Mouse (Mus musculus): ENCODE data around the gene Icmt. TPM values are rescaled to one million over a fixed set of nuclear protein-coding genes. Genes with fewer than 3 reads are reported as not detected.

Gene Icmt
- polyA plus RNA-seq, 1 experiment from 2014 or later, result 26.9 TPM

- H3K4me1 ChIP-seq (ENCODE audit: control insufficient read depth, insufficient read depth, low read length), result peaks cover 18% of the 10 kb centered on the region
- no peak overlapping the region for H3K9ac ChIP-seq (ENCODE audit: low read depth, low read length)
- 47% methylated on average over 4 of the region's 4 CpGs for WGBS
- no peaks in the 10 kb centered on the region for H3K36me3 ChIP-seq (ENCODE audit: control insufficient read depth, insufficient read depth, low read length)
- DNase-seq (ENCODE audit: low spot score) (no peak), ATAC-seq (ENCODE audit: low read depth) (no peak)
- H3K27me3 ChIP-seq (replicated peaks; ENCODE audit: control insufficient read depth, insufficient read depth, low read length), result no peaks in the 10 kb centered on the region
- no peaks in the 10 kb centered on the region for H3K9me3 ChIP-seq (ENCODE audit: control insufficient read depth, low read length)
- no peak overlapping the region for H3K4me2 ChIP-seq (ENCODE audit: low read depth, low read length)
- no peak overlapping the region for H3K4me3 ChIP-seq (ENCODE audit: low read depth, low read length)
- H3K27ac ChIP-seq (replicated peaks; ENCODE audit: low read depth, low read length), result no peak overlapping the region
These were observed 32.9 kb upstream of the Icmt start for GRCm38 (mm10) chr4:152264177-152264530.

- no peak overlapping the region for H3K4me3 ChIP-seq (ENCODE audit: low read depth, low read length)
- 89% methylated on average over 9 of the region's 9 CpGs for WGBS
- H3K4me1 ChIP-seq (ENCODE audit: control insufficient read depth, insufficient read depth, low read length), result peaks cover 18% of the 10 kb centered on the region
These were observed 32.0 kb upstream of the Icmt start for GRCm38 (mm10) chr4:152264867-152265568.

GRCm38 (mm10) chr4:152265791-152266190 is 31.2 kb upstream of the Icmt start:
- H3K36me3 ChIP-seq (ENCODE audit: control insufficient read depth, insufficient read depth, low read length), result no peaks in the 10 kb centered on the region
- H3K27ac ChIP-seq (replicated peaks; ENCODE audit: low read depth, low read length), result peak overlapping the region; percentile 35
- no peaks in the 10 kb centered on the region for H3K9me3 ChIP-seq (ENCODE audit: control insufficient read depth, low read length)
- ATAC-seq (ENCODE audit: low read depth) (no peak), DNase-seq (ENCODE audit: low spot score) (no peak)
- no peak overlapping the region for H3K4me2 ChIP-seq (ENCODE audit: low read depth, low read length)
- H3K4me3 ChIP-seq (ENCODE audit: low read depth, low read length), result no peak overlapping the region
- no peak overlapping the region for H3K9ac ChIP-seq (ENCODE audit: low read depth, low read length)
- H3K27me3 ChIP-seq (replicated peaks; ENCODE audit: control insufficient read depth, insufficient read depth, low read length), result no peaks in the 10 kb centered on the region
- 57% methylated on average over 5 of the region's 5 CpGs for WGBS
- H3K4me1 ChIP-seq (ENCODE audit: control insufficient read depth, insufficient read depth, low read length), result peaks cover 18% of the 10 kb centered on the region

More at GRCm38 (mm10) chr4:152264867-152265568, 32.0 kb upstream of the Icmt start:
- no peak overlapping the region for H3K27ac ChIP-seq (replicated peaks; ENCODE audit: low read depth, low read length)
- DNase-seq (ENCODE audit: low spot score) (no peak), ATAC-seq (ENCODE audit: low read depth) (no peak)
- H3K36me3 ChIP-seq (ENCODE audit: control insufficient read depth, insufficient read depth, low read length), result no peaks in the 10 kb centered on the region
- H3K9ac ChIP-seq (ENCODE audit: low read depth, low read length), result no peak overlapping the region
- no peaks in the 10 kb centered on the region for H3K27me3 ChIP-seq (replicated peaks; ENCODE audit: control insufficient read depth, insufficient read depth, low read length)
- no peak overlapping the region for H3K4me2 ChIP-seq (ENCODE audit: low read depth, low read length)
- H3K9me3 ChIP-seq (ENCODE audit: control insufficient read depth, low read length), result no peaks in the 10 kb centered on the region

GRCm38 (mm10) chr4:152266236-152266895 is 30.7 kb upstream of the Icmt start:
- H3K4me1 ChIP-seq (ENCODE audit: control insufficient read depth, insufficient read depth, low read length), result peaks cover 18% of the 10 kb centered on the region
- WGBS, result 52% methylated on average over 10 of the region's 10 CpGs
- no peaks in the 10 kb centered on the region for H3K9me3 ChIP-seq (ENCODE audit: control insufficient read depth, low read length)
- no peak overlapping the region for H3K4me2 ChIP-seq (ENCODE audit: low read depth, low read length)
- no peaks in the 10 kb centered on the region for H3K36me3 ChIP-seq (ENCODE audit: control insufficient read depth, insufficient read depth, low read length)
- no peak overlapping the region for H3K9ac ChIP-seq (ENCODE audit: low read depth, low read length)
- H3K4me3 ChIP-seq (ENCODE audit: low read depth, low read length), result no peak overlapping the region
- ATAC-seq (ENCODE audit: low read depth) (no peak), DNase-seq (ENCODE audit: low spot score) (peak; percentile 39)
- H3K27me3 ChIP-seq (replicated peaks; ENCODE audit: control insufficient read depth, insufficient read depth, low read length), result no peaks in the 10 kb centered on the region
- H3K27ac ChIP-seq (replicated peaks; ENCODE audit: low read depth, low read length), result peak overlapping the region; percentile 35

- Histone ChIP-seq H3K4me2 (ENCODE audit: low read depth, low read length) (no peak overlapping the region), H3K9me3 (ENCODE audit: control insufficient read depth, low read length) (no peaks in the 10 kb centered on the region), H3K9ac (ENCODE audit: low read depth, low read length) (no peak overlapping the region), H3K36me3 (ENCODE audit: control insufficient read depth, insufficient read depth, low read length) (no peaks in the 10 kb centered on the region), H3K27ac (replicated peaks; ENCODE audit: low read depth, low read length) (no peak overlapping the region), H3K27me3 (replicated peaks; ENCODE audit: control insufficient read depth, insufficient read depth, low read length) (no peaks in the 10 kb centered on the region), H3K4me1 (ENCODE audit: control insufficient read depth, insufficient read depth, low read length) (peaks cover 25% of the 10 kb centered on the region), H3K4me3 (ENCODE audit: low read depth, low read length) (no peak overlapping the region)
- ATAC-seq (ENCODE audit: low read depth) (no peak), DNase-seq (ENCODE audit: low spot score) (peak; percentile 42)
- WGBS, result 67% methylated on average over 13 of the region's 13 CpGs
These were observed 29.2 kb upstream of the Icmt start for GRCm38 (mm10) chr4:152267748-152268369.

- no peak for ATAC-seq (ENCODE audit: low read depth)
- WGBS, result 86% methylated on average over 13 of the region's 13 CpGs
- Histone ChIP-seq H3K27me3 (replicated peaks; ENCODE audit: control insufficient read depth, insufficient read depth, low read length) (no peaks in the 10 kb centered on the region; the same call in 1 of the 2 replicates), H3K9ac (ENCODE audit: low read depth, low read length) (no peak overlapping the region), H3K27ac (replicated peaks; ENCODE audit: low read depth, low read length) (no peak overlapping the region), H3K9me3 (ENCODE audit: control insufficient read depth, low read length) (no peaks in the 10 kb centered on the region), H3K36me3 (ENCODE audit: control insufficient read depth, insufficient read depth, low read length) (no peaks in the 10 kb centered on the region), H3K4me2 (ENCODE audit: low read depth, low read length) (no peak overlapping the region), H3K4me1 (ENCODE audit: control insufficient read depth, insufficient read depth, low read length) (peaks cover 21% of the 10 kb centered on the region), H3K4me3 (ENCODE audit: low read depth, low read length) (no peak overlapping the region)
- no peak for DNase-seq (ENCODE audit: low spot score)
These were observed 27.1 kb upstream of the Icmt start for GRCm38 (mm10) chr4:152269967-152270366.

- H3K9ac ChIP-seq (ENCODE audit: low read depth, low read length), result no peak overlapping the region
- WGBS, result 77% methylated on average over 9 of the region's 9 CpGs
- DNase-seq (ENCODE audit: low spot score), result no peak
- peaks cover under 1% of the 10 kb centered on the region; the same call in 1 of the 2 replicates for H3K27me3 ChIP-seq (replicated peaks; ENCODE audit: control insufficient read depth, insufficient read depth, low read length)
- H3K36me3 ChIP-seq (ENCODE audit: control insufficient read depth, insufficient read depth, low read length), result no peaks in the 10 kb centered on the region
- ATAC-seq (ENCODE audit: low read depth), result no peak
- H3K4me3 ChIP-seq (ENCODE audit: low read depth, low read length), result no peak overlapping the region
- H3K4me1 ChIP-seq (ENCODE audit: control insufficient read depth, insufficient read depth, low read length), result peaks cover 24% of the 10 kb centered on the region
- H3K27ac ChIP-seq (replicated peaks; ENCODE audit: low read depth, low read length), result no peak overlapping the region
- H3K9me3 ChIP-seq (ENCODE audit: control insufficient read depth, low read length), result no peaks in the 10 kb centered on the region
- no peak overlapping the region for H3K4me2 ChIP-seq (ENCODE audit: low read depth, low read length)
These were observed 26.4 kb upstream of the Icmt start for GRCm38 (mm10) chr4:152270599-152270998.

- DNase-seq (ENCODE audit: low spot score) (no peak), ATAC-seq (ENCODE audit: low read depth) (no peak)
- H3K9me3 ChIP-seq (ENCODE audit: control insufficient read depth, low read length), result no peaks in the 10 kb centered on the region
- 83% methylated on average over 11 of the region's 11 CpGs for WGBS
- H3K4me2 ChIP-seq (ENCODE audit: low read depth, low read length), result no peak overlapping the region
- peaks cover 8% of the 10 kb centered on the region; the same call in 1 of the 2 replicates for H3K27me3 ChIP-seq (replicated peaks; ENCODE audit: control insufficient read depth, insufficient read depth, low read length)
- H3K9ac ChIP-seq (ENCODE audit: low read depth, low read length), result no peak overlapping the region
- H3K4me1 ChIP-seq (ENCODE audit: control insufficient read depth, insufficient read depth, low read length), result peaks cover 24% of the 10 kb centered on the region
- H3K36me3 ChIP-seq (ENCODE audit: control insufficient read depth, insufficient read depth, low read length), result no peaks in the 10 kb centered on the region
- H3K4me3 ChIP-seq (ENCODE audit: low read depth, low read length), result no peak overlapping the region
- peak overlapping the region; percentile 87 for H3K27ac ChIP-seq (replicated peaks; ENCODE audit: low read depth, low read length)
These were observed 25.7 kb upstream of the Icmt start for GRCm38 (mm10) chr4:152271334-152271733.
